Mouse (Mus musculus) ovary, postnatal 14 days (tissue): ENCODE data around the gene Olfr183.
"Not testable (repeated sequence)": the region's sequence is repeated elsewhere in the genome, so short reads cannot be mapped to it uniquely, and the experiment has no call there.

Experiments
- DNase-seq: peaks from one replicate; pipeline ENCODE4 v3.0.0; 2022; ENCODE audit warnings: low spot score

The Olfr183 gene

GRCm38 (mm10) chr16:58995057-58995456 lies at the start of gene Olfr183:
Olfr183 (plus strand) TSS chr16:58995357.
- DNase-seq: no peak

- DNase-seq: no peak
Observed at GRCm38 (mm10) chr16:59007146-59007545, 12.0 kb downstream of the Olfr183 start.

- no peak for DNase-seq
Observed at GRCm38 (mm10) chr16:59013357-59014018, 18.3 kb downstream of the Olfr183 start.

- no peak for DNase-seq
Observed at GRCm38 (mm10) chr16:59030191-59030590, 35.0 kb downstream of the Olfr183 start, which contains the start of gene Olfr186. Olfr186 (minus strand) TSS chr16:59030291.

- DNase-seq: no peak
Observed at GRCm38 (mm10) chr16:59039710-59040109, 44.6 kb downstream of the Olfr183 start, which contains the start of gene Olfr187. Olfr187 (minus strand) TSS chr16:59039767.

- DNase-seq: no peak
Observed at GRCm38 (mm10) chr16:59045835-59046234, 50.7 kb downstream of the Olfr183 start.

- DNase-seq: no peak
Observed at GRCm38 (mm10) chr16:59047579-59047978, 52.4 kb downstream of the Olfr183 start.

GRCm38 (mm10) chr16:59048860-59049259 lies 53.7 kb downstream of the Olfr183 start:
- DNase-seq: no peak

- DNase-seq: not testable (repeated sequence)
Observed at GRCm38 (mm10) chr16:59049286-59049685, 54.1 kb downstream of the Olfr183 start.
